Mouse (Mus musculus) MEL (cell line): ENCODE results near the gene Calml3.

ENCODE experiments used
- BHLHE40 ChIP-seq: IDR thresholded peaks from 2 replicates; pipeline ENCODE4 v1.6.1; 2012; ENCODE audit warnings: low read depth, mild to moderate bottlenecking, inconsistent platforms, low read length, improper control_type of control experiment, borderline replicate concordance
- CTCF ChIP-seq, 3 experiments: IDR thresholded peaks in 2 of 3; conservative IDR thresholded peaks in 1 of 3; 2 replicates each; pipeline ENCODE4 v1.5.1; 2011 to 2012; ENCODE audit warnings: low read length in 3 of 3, low read depth in 2 of 3, mild to moderate bottlenecking in 2 of 3, improper control_type of control experiment in 1 of 3, inconsistent platforms in 1 of 3, mixed read lengths in 1 of 3, moderate library complexity in 1 of 3; ENCODE audit not compliant: control insufficient read depth in 1 of 3, insufficient read depth in 1 of 3, poor library complexity in 1 of 3, severe bottlenecking in 1 of 3
- EP300 ChIP-seq, 2 experiments: IDR thresholded peaks; 2 replicates each; pipeline ENCODE4 v1.6.1; 2011; ENCODE audit warnings: improper control_type of control experiment in 2 of 2, low read length in 2 of 2, low read depth in 1 of 2, mild to moderate bottlenecking in 1 of 2
- GATA1 ChIP-seq: IDR thresholded peaks from 2 replicates; pipeline ENCODE4 v1.6.1; 2011; ENCODE audit warnings: low read depth, low read length, improper control_type of control experiment
- HCFC1 ChIP-seq: IDR thresholded peaks from 2 replicates; pipeline ENCODE4 v1.6.1; 2012; ENCODE audit warnings: low read depth, mild to moderate bottlenecking, inconsistent platforms, low read length, improper control_type of control experiment, moderate library complexity
- JUND ChIP-seq: IDR thresholded peaks from 2 replicates; pipeline ENCODE4 v1.6.1; 2011; ENCODE audit warnings: low read depth, mild to moderate bottlenecking, improper control_type of control experiment, low read length
- MXI1 ChIP-seq: IDR thresholded peaks from 2 replicates; pipeline ENCODE4 v1.6.1; 2011; ENCODE audit warnings: mild to moderate bottlenecking, low read depth, low read length, improper control_type of control experiment
- NRF1 ChIP-seq: IDR thresholded peaks from 2 replicates; pipeline ENCODE4 v1.6.1; 2014; ENCODE audit warnings: low read depth, mild to moderate bottlenecking, inconsistent platforms, low read length, improper control_type of control experiment, moderate library complexity; ENCODE audit not compliant: poor library complexity, insufficient read depth, severe bottlenecking
- POLR2A ChIP-seq, 2 experiments: IDR thresholded peaks; 2 replicates each; pipeline ENCODE4 v1.6.1; 2011 to 2012; ENCODE audit warnings: low read length in 2 of 2, mild to moderate bottlenecking in 2 of 2, control low read depth in 1 of 2, improper control_type of control experiment in 1 of 2, low read depth in 1 of 2, moderate library complexity in 1 of 2; ENCODE audit not compliant: control insufficient read depth in 1 of 2, insufficient read depth in 1 of 2, poor library complexity in 1 of 2
- RAD21 ChIP-seq: IDR thresholded peaks from 2 replicates; pipeline ENCODE4 v1.6.1; 2011; ENCODE audit warnings: mild to moderate bottlenecking, low read depth, low read length, improper control_type of control experiment
- SIN3A ChIP-seq: IDR thresholded peaks from 2 replicates; pipeline ENCODE4 v1.6.1; 2012; ENCODE audit warnings: low read length, improper control_type of control experiment, inconsistent platforms
- TAL1 ChIP-seq: IDR thresholded peaks from 2 replicates; pipeline ENCODE4 v1.6.1; 2012; ENCODE audit warnings: mild to moderate bottlenecking, inconsistent platforms, low read length, moderate library complexity, mixed read lengths
- ZC3H11A ChIP-seq: IDR thresholded peaks from 2 replicates; pipeline ENCODE4 v1.6.1; 2012; ENCODE audit warnings: low read depth, mild to moderate bottlenecking, inconsistent platforms, low read length, improper control_type of control experiment
- ZNF384 ChIP-seq: IDR thresholded peaks from 2 replicates; pipeline ENCODE4 v1.6.1; 2012; ENCODE audit warnings: low read depth, mild to moderate bottlenecking, inconsistent platforms, low read length, improper control_type of control experiment

DNA sequence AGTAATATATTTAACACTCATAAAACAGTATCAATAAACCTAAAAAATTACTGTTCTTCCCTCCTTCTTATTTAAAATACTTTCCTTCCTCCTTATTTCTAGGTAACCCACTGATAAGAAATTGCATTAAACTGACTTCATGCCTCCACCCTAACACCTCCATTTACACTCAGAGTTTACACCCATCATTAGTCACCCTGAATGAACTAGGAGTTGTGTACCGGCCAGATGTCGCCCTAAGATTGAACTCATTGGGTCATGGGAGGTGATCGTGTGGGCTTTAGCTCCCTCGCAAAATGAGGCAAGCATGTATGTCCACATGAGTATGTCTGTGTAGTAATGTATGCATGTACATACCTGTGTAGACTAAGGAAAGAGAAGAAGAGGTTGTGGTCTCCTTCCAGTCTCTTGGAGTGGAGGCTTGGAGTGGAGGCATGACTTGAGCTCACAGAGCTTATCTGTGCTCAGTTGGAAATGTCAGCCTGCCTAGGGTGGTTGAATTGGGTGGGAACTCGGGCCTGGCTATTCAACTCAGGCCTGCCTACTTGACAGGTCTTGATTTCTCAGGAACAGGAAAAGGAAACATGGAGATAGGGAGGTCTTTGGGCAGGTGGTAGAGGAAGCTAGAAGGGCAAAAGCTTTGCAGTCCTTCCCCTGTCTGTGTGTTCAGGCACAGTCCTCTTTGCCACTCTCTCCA is 26.8 kb downstream of the Calml3 start:
- TF ChIP-seq CTCF (IDR thresholded peaks at IDR 0.05 in 2 of 3, conservative IDR thresholded peaks at IDR 0.05 in 1 of 3; ENCODE audit: control insufficient read depth in 1 of 3, insufficient read depth in 1 of 3, low read depth in 2 of 3, low read length in 3 of 3, poor library complexity in 1 of 3, severe bottlenecking in 1 of 3) (no peak), BHLHE40 (no peak), POLR2A (IDR thresholded peaks at IDR 0.05; ENCODE audit: control insufficient read depth in 1 of 2, insufficient read depth in 1 of 2, low read depth in 1 of 2, low read length in 2 of 2, poor library complexity in 1 of 2) (peak in 1 of 2 experiments; percentile 20; a peak in 1 of 4 replicates), SIN3A (no peak), HCFC1 (no peak), GATA1 (no peak), NRF1 (no peak), JUND (no peak), MXI1 (no peak), TAL1 (no peak), EP300 (IDR thresholded peaks at IDR 0.05; ENCODE audit: low read depth in 1 of 2, low read length in 2 of 2) (peak; percentile 6 to 21; a peak in 1 of 4 replicates), ZC3H11A (no peak), ZNF384 (no peak), RAD21 (no peak)
